Mouse (Mus musculus) forebrain, embryonic 11.5 days (tissue): ENCODE measurements around the gene Tbc1d1. TPM values are rescaled to one million over a fixed set of nuclear protein-coding genes. Genes with fewer than 3 reads are reported as not detected.

Experiments used
- ATAC-seq: fragments of 200-750 bp; cut with Nextera tagmentation; replicated peaks from 2 replicates; pipeline ENCODE4 v1.8.0; 2017; ENCODE audit warnings: moderate TSS enrichment; ENCODE audit not compliant: low FRiP score
- DNase-seq: peaks from one replicate; pipeline ENCODE4 v3.0.0-alpha.2; 2017; ENCODE audit warnings: low spot score
- H3K27ac ChIP-seq: fragments of 300-500 bp; sonication (generic); 2 replicates; pipeline ENCODE4 v1.5.1; 2014; ENCODE audit warnings: low read depth, low read length
- H3K27me3 ChIP-seq: fragments of 300-500 bp; sonication (generic); 2 replicates; pipeline ENCODE4 v1.6.1; 2014; ENCODE audit warnings: mild to moderate bottlenecking, low read length, mixed read lengths; ENCODE audit not compliant: control insufficient read depth, insufficient read depth
- H3K36me3 ChIP-seq: fragments of 300-500 bp; sonication (generic); 2 replicates; pipeline ENCODE4 v1.6.1; 2014; ENCODE audit warnings: mild to moderate bottlenecking, low read length, moderate library complexity, mixed read lengths; ENCODE audit not compliant: control insufficient read depth, insufficient read depth
- H3K4me1 ChIP-seq: fragments of 300-500 bp; sonication (generic); replicated peaks from 2 replicates; pipeline ENCODE4 v1.6.1; 2014; ENCODE audit warnings: low read length, mixed read lengths; ENCODE audit not compliant: control insufficient read depth, insufficient read depth
- H3K4me2 ChIP-seq: fragments of 300-500 bp; sonication (generic); 2 replicates; pipeline ENCODE4 v1.6.1; 2014; ENCODE audit warnings: low read depth, mild to moderate bottlenecking, low read length, moderate library complexity, mixed read lengths; ENCODE audit not compliant: severe bottlenecking
- H3K4me3 ChIP-seq: fragments of 300-500 bp; sonication (generic); 2 replicates; pipeline ENCODE4 v1.5.1; 2014; ENCODE audit warnings: low read depth, low read length
- H3K9ac ChIP-seq: fragments of 300-500 bp; sonication (generic); 2 replicates; pipeline ENCODE4 v1.6.1; 2014; ENCODE audit warnings: low read length
- H3K9me3 ChIP-seq: fragments of 300-500 bp; sonication (generic); 2 replicates; pipeline ENCODE4 v1.6.1; 2016; ENCODE audit warnings: low read length, mixed read lengths; ENCODE audit not compliant: control insufficient read depth
- WGBS: fragments of 180-500 bp; shearing (Covaris S2); extraction: QIAGEN DNeasy Blood & Tissue Kit; methylation state at CpG from one replicate; pipeline ENCODE4 v1.1.7; 2014; 5-methylcytosine and 5-hydroxymethylcytosine counted together
- polyA plus RNA-seq: library from polyadenylated mRNA; unstranded; fragments of >200 nt; fragmentation: Nextera tagmentation; extraction: Ambion mirVana; gene quantifications from 2 replicates; pipeline ENCODE4 v1.2.1, GENCODE M21; 2014

Gene Tbc1d1
- polyA plus RNA-seq, 1 experiment from 2014 or later = 27.9 TPM

- H3K4me1 ChIP-seq = 0 out of 2 replicates have a peak, but pooled peaks cover 4% of the 10 kb centered on the region
- WGBS = 82% methylated on average over 11 of the region's 11 CpGs
- DNase-seq (no peak), ATAC-seq (peak; percentile 28; the same call in 1 of the 2 replicates)
- no peaks in the 10 kb centered on the region for H3K9me3 ChIP-seq
- no peaks in the 10 kb centered on the region for H3K27me3 ChIP-seq
- no peak overlapping the region for H3K9ac ChIP-seq
- no peak overlapping the region for H3K27ac ChIP-seq
- H3K4me2 ChIP-seq = no peak overlapping the region
- H3K36me3 ChIP-seq = no peaks in the 10 kb centered on the region
- no peak overlapping the region for H3K4me3 ChIP-seq
Observed at GRCm38 (mm10) chr5:64365187-64366066, 209.3 kb downstream of the Tbc1d1 start.

GRCm38 (mm10) chr5:64366113-64366512 lies 210.0 kb downstream of the Tbc1d1 start:
- Histone ChIP-seq H3K4me3 (no peak overlapping the region), H3K27me3 (no peaks in the 10 kb centered on the region), H3K27ac (no peak overlapping the region), H3K9me3 (no peaks in the 10 kb centered on the region), H3K9ac (no peak overlapping the region), H3K36me3 (no peaks in the 10 kb centered on the region), H3K4me2 (no peak overlapping the region), H3K4me1 (0 out of 2 replicates have a peak, but pooled peaks cover 4% of the 10 kb centered on the region)
- 90% methylated on average over 9 of the region's 9 CpGs for WGBS
- ATAC-seq (no peak), DNase-seq (no peak)

- Histone ChIP-seq H3K4me3 (no peak overlapping the region), H3K4me1 (0 out of 2 replicates have a peak, but pooled peaks cover 4% of the 10 kb centered on the region), H3K27me3 (no peaks in the 10 kb centered on the region), H3K4me2 (no peak overlapping the region), H3K9ac (no peak overlapping the region), H3K27ac (no peak overlapping the region), H3K9me3 (no peaks in the 10 kb centered on the region), H3K36me3 (no peaks in the 10 kb centered on the region)
- no peak for ATAC-seq
- 39% methylated on average over 8 of the region's 8 CpGs for WGBS
- DNase-seq = no peak
Observed at GRCm38 (mm10) chr5:64367426-64367825, 211.3 kb downstream of the Tbc1d1 start.

- Histone ChIP-seq H3K27ac (no peak overlapping the region), H3K4me1 (0 out of 2 replicates have a peak, but pooled peaks cover 2% of the 10 kb centered on the region), H3K27me3 (no peaks in the 10 kb centered on the region), H3K9ac (no peak overlapping the region), H3K4me2 (no peak overlapping the region), H3K9me3 (no peaks in the 10 kb centered on the region), H3K4me3 (no peak overlapping the region), H3K36me3 (no peaks in the 10 kb centered on the region)
- DNase-seq (no peak), ATAC-seq (no peak)
Observed at GRCm38 (mm10) chr5:64371331-64371831, 215.3 kb downstream of the Tbc1d1 start.

GRCm38 (mm10) chr5:64372292-64372961 lies 216.3 kb downstream of the Tbc1d1 start:
- Histone ChIP-seq H3K4me3 (no peak overlapping the region), H3K36me3 (no peaks in the 10 kb centered on the region), H3K9ac (no peak overlapping the region), H3K4me1 (0 out of 2 replicates have a peak, but pooled peaks cover under 1% of the 10 kb centered on the region), H3K27me3 (no peaks in the 10 kb centered on the region), H3K27ac (no peak overlapping the region), H3K9me3 (no peaks in the 10 kb centered on the region), H3K4me2 (no peak overlapping the region)
- ATAC-seq = no peak
- 78% methylated on average over 13 of the region's 13 CpGs for WGBS
- no peak for DNase-seq

- Histone ChIP-seq H3K27me3 (no peaks in the 10 kb centered on the region), H3K27ac (no peak overlapping the region), H3K4me1 (no peaks in the 10 kb centered on the region), H3K4me3 (no peak overlapping the region), H3K36me3 (no peaks in the 10 kb centered on the region), H3K4me2 (no peak overlapping the region), H3K9me3 (no peaks in the 10 kb centered on the region), H3K9ac (no peak overlapping the region)
- no peak for ATAC-seq
- no peak for DNase-seq
- whole genome bisulfite sequencing = 92% methylated on average over 5 of the region's 5 CpGs
Observed at GRCm38 (mm10) chr5:64373695-64374094, 217.6 kb downstream of the Tbc1d1 start.

- H3K9me3 ChIP-seq = no peaks in the 10 kb centered on the region
- no peak overlapping the region for H3K27ac ChIP-seq
- DNase-seq (no peak), ATAC-seq (no peak)
- no peaks in the 10 kb centered on the region; the same call in 1 of the 2 replicates for H3K4me1 ChIP-seq
- no peaks in the 10 kb centered on the region for H3K36me3 ChIP-seq
- WGBS = 89% methylated on average over 3 of the region's 3 CpGs
- no peak overlapping the region for H3K9ac ChIP-seq
- H3K4me2 ChIP-seq = no peak overlapping the region
- H3K27me3 ChIP-seq = no peaks in the 10 kb centered on the region
- H3K4me3 ChIP-seq = no peak overlapping the region
Observed at GRCm38 (mm10) chr5:64375851-64376250, 219.7 kb downstream of the Tbc1d1 start.

GRCm38 (mm10) chr5:64376466-64376865 lies 220.4 kb downstream of the Tbc1d1 start:
- 82% methylated on average over 7 of the region's 7 CpGs for WGBS
- no peak overlapping the region for H3K9ac ChIP-seq
- no peaks in the 10 kb centered on the region; the same call in 1 of the 2 replicates for H3K4me1 ChIP-seq
- H3K4me2 ChIP-seq = no peak overlapping the region
- DNase-seq (no peak), ATAC-seq (no peak)
- H3K4me3 ChIP-seq = no peak overlapping the region
- H3K27ac ChIP-seq = no peak overlapping the region
- H3K36me3 ChIP-seq = no peaks in the 10 kb centered on the region
- H3K9me3 ChIP-seq = no peaks in the 10 kb centered on the region
- no peaks in the 10 kb centered on the region for H3K27me3 ChIP-seq
